Mouse (Mus musculus) kidney, adult 2 months (tissue): ENCODE data around the gene Luc7l. TPM values are rescaled to one million over a fixed set of nuclear protein-coding genes. Genes with fewer than 3 reads are reported as not detected.
A peak's percentile ranks its signal among the peaks of the same experiment; 100 is the strongest.

Experiments used
- DNase-seq: peaks from one replicate; pipeline ENCODE4 v3.0.0; 2021
- H3K27ac ChIP-seq: fragments of 200-500 bp; 2 replicates; pipeline ENCODE4 v1.5.1; 2012; ENCODE audit warnings: low read depth, low read length, control low read depth, inconsistent platforms; ENCODE audit not compliant: insufficient read depth
- H3K27me3 ChIP-seq: fragments of 200-500 bp; replicated peaks from 2 replicates; pipeline ENCODE4 v1.6.1; 2012; ENCODE audit warnings: mild to moderate bottlenecking, moderate library complexity, low read length, inconsistent platforms; ENCODE audit not compliant: control insufficient read depth, insufficient read depth
- H3K36me3 ChIP-seq: fragments of 200-500 bp; 2 replicates; pipeline ENCODE4 v1.6.1; 2012; ENCODE audit warnings: mild to moderate bottlenecking, moderate library complexity, low read length, inconsistent platforms; ENCODE audit not compliant: control insufficient read depth, insufficient read depth
- H3K4me1 ChIP-seq: fragments of 200-500 bp; 2 replicates; pipeline ENCODE4 v1.6.1; 2011; ENCODE audit warnings: low read length; ENCODE audit not compliant: control insufficient read depth, insufficient read depth
- H3K4me3 ChIP-seq: fragments of 200-500 bp; 2 replicates; pipeline ENCODE4 v1.5.1; 2011; ENCODE audit warnings: mild to moderate bottlenecking, low read depth, low read length, control low read depth; ENCODE audit not compliant: insufficient read depth
- CTCF ChIP-seq: fragments of 200-500 bp; conservative IDR thresholded peaks from 2 replicates; pipeline ENCODE4 v1.5.1; 2011; ENCODE audit warnings: low read depth, mild to moderate bottlenecking, control low read depth, low read length, moderate library complexity, mixed read lengths; ENCODE audit not compliant: insufficient read depth, insufficient read length
- POLR2A ChIP-seq: fragments of 200-500 bp; IDR thresholded peaks from one replicate; pipeline ENCODE4 v1.6.1; 2011; ENCODE audit warnings: low read depth, low read length, control low read depth
- WGBS: fragments of 180-500 bp; shearing (Covaris S2); methylation state at CpG from one replicate; pipeline ENCODE4 v1.1.7; 2018; 5-methylcytosine and 5-hydroxymethylcytosine counted together
- polyA plus RNA-seq: library from polyadenylated mRNA; depleted of rRNA; stranded (reverse); fragments of >200 nt; gene quantifications from 2 replicates; pipeline ENCODE4 v1.2.3, GENCODE M21; 2012

The Luc7l gene
- polyA plus RNA-seq, 1 experiment: 17.5 TPM

- no peak overlapping the region for H3K4me3 ChIP-seq
Measured at GRCm38 (mm10) chr17:26221508-26221907, 31.2 kb upstream of the Luc7l start.

GRCm38 (mm10) chr17:26225150-26225549 is 27.5 kb upstream of the Luc7l start:
- WGBS: 41% methylated on average over 12 of the region's 12 CpGs
- no peak for TF ChIP-seq POLR2A
- TF ChIP-seq CTCF: no peak
- Histone ChIP-seq H3K4me3 (no peak overlapping the region), H3K27me3 (no peaks in the 10 kb centered on the region), H3K36me3 (no peaks in the 10 kb centered on the region), H3K27ac (peak overlapping the region; percentile 85), H3K4me1 (peaks cover 11% of the 10 kb centered on the region; the same call in 1 of the 2 replicates)
- peak; percentile 72 for DNase-seq

More at GRCm38 (mm10) chr17:26221508-26221907, 31.2 kb upstream of the Luc7l start:
- 45% methylated on average over 2 of the region's 2 CpGs for WGBS
- DNase-seq: peak; percentile 43
- Histone ChIP-seq H3K36me3 (no peaks in the 10 kb centered on the region), H3K4me1 (peaks cover 11% of the 10 kb centered on the region; the same call in 1 of the 2 replicates), H3K27ac (peak overlapping the region; percentile 57), H3K27me3 (no peaks in the 10 kb centered on the region)
- TF ChIP-seq POLR2A (no peak), CTCF (no peak)

- no peak overlapping the region for H3K4me3 ChIP-seq
- no peak overlapping the region for H3K27ac ChIP-seq
- DNase-seq: no peak
- no peaks in the 10 kb centered on the region; the same call in 1 of the 2 replicates for H3K36me3 ChIP-seq
- TF ChIP-seq POLR2A: no peak
- no peak for TF ChIP-seq CTCF
- peaks cover 12% of the 10 kb centered on the region for H3K4me1 ChIP-seq
- WGBS: 95% methylated on average over 5 of the region's 5 CpGs
- no peaks in the 10 kb centered on the region for H3K27me3 ChIP-seq
Measured at GRCm38 (mm10) chr17:26229776-26230175, 22.9 kb upstream of the Luc7l start.

GRCm38 (mm10) chr17:26231156-26231555 is 21.5 kb upstream of the Luc7l start:
- WGBS: 65% methylated on average over 5 of the region's 5 CpGs
- H3K36me3 ChIP-seq: no peaks in the 10 kb centered on the region; the same call in 1 of the 2 replicates
- no peak for TF ChIP-seq CTCF
- no peak for TF ChIP-seq POLR2A
- H3K27ac ChIP-seq: no peak overlapping the region
- peaks cover 4% of the 10 kb centered on the region for H3K4me1 ChIP-seq
- DNase-seq: no peak
- H3K4me3 ChIP-seq: no peak overlapping the region
- no peaks in the 10 kb centered on the region for H3K27me3 ChIP-seq

- WGBS: 79% methylated on average over 8 of the region's 8 CpGs
- H3K27me3 ChIP-seq: no peaks in the 10 kb centered on the region
- no peak for DNase-seq
Measured at GRCm38 (mm10) chr17:26232863-26233262, 19.8 kb upstream of the Luc7l start.

GRCm38 (mm10) chr17:26234386-26234785 is 18.3 kb upstream of the Luc7l start:
- Histone ChIP-seq H3K36me3 (no peaks in the 10 kb centered on the region; the same call in 1 of the 2 replicates), H3K4me3 (no peak overlapping the region), H3K27ac (no peak overlapping the region), H3K27me3 (no peaks in the 10 kb centered on the region), H3K4me1 (peaks cover 3% of the 10 kb centered on the region)
- TF ChIP-seq CTCF: no peak
- no peak for DNase-seq
- WGBS: 78% methylated on average over 8 of the region's 8 CpGs

More at GRCm38 (mm10) chr17:26232863-26233262, 19.8 kb upstream of the Luc7l start:
- Histone ChIP-seq H3K4me1 (peaks cover 3% of the 10 kb centered on the region), H3K4me3 (no peak overlapping the region), H3K27ac (no peak overlapping the region), H3K36me3 (no peaks in the 10 kb centered on the region; the same call in 1 of the 2 replicates)
- TF ChIP-seq POLR2A: no peak
- TF ChIP-seq CTCF: peak; percentile 45

- Histone ChIP-seq H3K27me3 (no peaks in the 10 kb centered on the region), H3K36me3 (no peaks in the 10 kb centered on the region; the same call in 1 of the 2 replicates), H3K4me1 (peaks cover 3% of the 10 kb centered on the region), H3K27ac (peak overlapping the region; percentile 35), H3K4me3 (no peak overlapping the region)
- 65% methylated on average over 13 of the region's 13 CpGs for WGBS
- TF ChIP-seq POLR2A (no peak), CTCF (no peak)
- no peak for DNase-seq
Measured at GRCm38 (mm10) chr17:26235077-26235815, 17.4 kb upstream of the Luc7l start.
